Mouse (Mus musculus) B cell, adult 62 days (primary cell): ENCODE measurements around the gene Maneal. TPM values are rescaled to one million over a fixed set of nuclear protein-coding genes. Genes with fewer than 3 reads are reported as not detected.

ENCODE experiments used
- total RNA-seq: library from RNA; stranded (reverse); gene quantifications from 4 replicates; pipeline ENCODE4 v1.2.4, GENCODE M21; 2023

The Maneal gene
- total RNA-seq: 0.33 to 0.78 TPM (median 0.47 TPM) in 4 replicates

DNA sequence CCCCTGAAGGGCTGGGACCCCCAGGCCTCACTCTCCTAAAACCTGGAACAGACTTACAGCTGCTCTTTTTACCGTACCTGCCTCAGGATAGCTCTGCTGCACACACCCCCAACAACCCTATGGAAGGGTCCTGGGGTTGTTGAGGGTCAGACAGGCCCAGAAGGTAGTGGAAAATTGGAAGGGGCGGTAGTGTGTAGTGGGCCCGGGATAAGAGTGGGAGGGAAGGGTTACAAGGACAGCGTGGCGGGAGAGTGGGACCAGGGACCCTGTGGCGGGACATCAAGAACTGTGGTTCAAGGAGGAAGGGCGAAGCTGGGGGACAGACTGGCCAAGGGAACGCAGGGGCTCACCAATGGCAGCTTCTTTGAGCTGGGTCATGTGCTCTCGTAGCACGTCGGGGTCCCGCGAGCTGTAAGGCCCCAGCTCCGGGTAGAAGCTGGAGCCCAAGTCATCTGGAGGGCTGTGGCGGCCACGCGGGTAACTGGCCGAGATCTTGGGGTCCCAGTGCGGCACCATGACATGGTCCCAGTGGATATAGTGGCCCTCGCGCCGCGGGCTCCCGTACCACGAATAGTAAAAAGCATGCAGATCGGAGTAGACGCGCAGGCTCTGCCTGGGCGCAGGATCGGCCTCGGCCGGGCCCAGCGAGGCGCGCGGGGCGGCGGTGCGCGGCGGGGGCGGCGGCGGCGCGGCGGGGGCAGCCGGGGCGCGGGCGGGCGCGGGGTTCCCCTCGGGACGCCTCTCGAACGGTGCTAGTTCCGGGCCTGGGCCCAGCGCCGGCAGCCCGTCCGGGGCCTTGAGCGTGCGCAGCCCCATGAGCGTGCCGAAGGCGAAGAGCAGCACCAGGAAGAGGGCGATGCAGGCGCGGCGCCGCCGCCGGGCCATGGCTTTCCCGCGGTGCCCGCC is at the start of gene Maneal:
Maneal (minus strand) TSS at position 889 of the 906 bp plus-strand sequence.

GRCm38 (mm10) chr4:124880599-124880998 is 18.6 kb upstream of the Maneal start, which contains the start of gene Epha10:
Epha10 (plus strand) TSS chr4:124880899.

DNA sequence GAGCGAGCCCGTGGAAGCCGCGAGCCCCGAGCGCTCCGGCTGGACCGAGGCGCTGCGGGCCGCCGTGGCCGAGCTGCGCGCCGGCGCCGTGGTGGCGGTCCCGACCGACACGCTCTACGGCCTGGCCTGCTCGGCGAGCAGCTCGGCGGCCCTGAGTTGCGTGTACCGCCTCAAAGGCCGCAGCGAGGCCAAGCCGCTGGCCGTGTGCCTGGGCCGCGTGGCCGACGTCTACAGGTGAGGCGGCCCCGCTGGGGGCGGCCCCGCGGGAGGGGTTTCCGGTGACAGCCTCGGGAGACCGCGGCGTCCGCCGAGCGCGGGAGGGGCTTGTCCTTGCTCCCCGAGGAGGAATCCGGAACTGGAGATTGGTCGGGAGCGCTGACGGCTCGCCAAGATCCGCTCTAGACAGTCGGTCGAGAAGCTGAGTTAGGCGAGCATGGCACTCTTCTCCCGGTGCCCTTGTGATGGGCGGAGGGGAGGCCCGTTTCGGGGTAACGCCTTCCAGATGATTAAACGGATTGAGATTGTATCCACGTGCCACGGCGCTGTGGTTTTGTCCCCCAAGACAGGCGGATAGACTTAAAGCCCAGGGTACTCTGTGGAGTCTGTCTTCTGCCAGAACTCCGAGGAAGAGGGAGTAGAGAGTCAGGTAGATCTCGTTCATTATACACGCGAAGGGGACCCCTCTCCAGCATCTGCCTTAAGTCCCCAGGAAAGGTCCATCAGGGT is 10.9 kb downstream of the Maneal start, which contains the start of gene 1110065P20Rik:
1110065P20Rik (minus strand) TSS at position 264 of the 726 bp plus-strand sequence.

DNA sequence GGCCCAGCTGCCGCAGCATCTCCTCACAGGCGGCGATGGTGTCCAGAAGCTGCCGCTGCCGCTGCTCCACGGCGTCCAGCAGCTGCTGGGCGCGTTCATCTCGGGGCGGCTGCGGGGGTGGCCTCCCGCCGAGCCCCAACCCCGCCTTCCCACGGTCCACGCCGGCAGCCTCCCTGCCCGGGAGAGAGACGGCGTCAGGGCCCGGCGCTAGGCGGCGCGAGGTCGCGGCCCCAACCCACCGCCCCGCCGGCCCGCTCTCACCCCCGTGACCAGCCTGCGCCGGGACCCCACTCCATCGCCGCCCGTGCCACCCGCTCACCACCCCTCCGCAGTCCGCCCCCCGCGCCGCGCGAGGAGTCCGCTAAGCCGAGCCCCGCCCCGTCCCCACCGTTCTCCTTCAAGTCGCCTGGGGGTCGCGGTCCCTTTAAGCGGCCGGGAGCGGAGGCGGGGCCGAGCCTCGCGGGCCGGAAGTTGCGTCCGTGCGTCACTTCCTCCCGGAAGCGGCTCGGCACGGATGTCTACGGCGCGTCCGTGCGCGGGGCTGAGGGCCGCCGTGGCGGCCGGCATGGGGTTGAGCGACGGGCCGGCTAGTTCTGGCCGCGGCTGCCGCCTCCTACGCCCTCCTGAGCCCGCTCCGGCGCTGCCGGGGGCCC is 11.6 kb downstream of the Maneal start, which contains the start of gene Yrdc:
Yrdc (plus strand) TSS at position 419 of the 653 bp plus-strand sequence.

Other genes starting within 250 kb of the Maneal start
- not detected in 4 replicates for gene Pou3f1, start 205.4 kb downstream of the Maneal start, total RNA-seq
- gene Utp11, start 168.6 kb downstream of the Maneal start, total RNA-seq: 19.1 to 21.9 TPM (median 21.0 TPM) in 4 replicates
- 11.4 to 13.3 TPM (median 12.5 TPM) in 4 replicates for gene Fhl3, start 161.5 kb downstream of the Maneal start, total RNA-seq
- gene Sf3a3, start 147.4 kb downstream of the Maneal start, total RNA-seq: 47.0 to 62.9 TPM (median 54.7 TPM) in 4 replicates
- gene Inpp5b, start 120.3 kb downstream of the Maneal start, total RNA-seq: 33.1 to 47.4 TPM (median 40.8 TPM) in 4 replicates
- 35.5 to 42.3 TPM (median 40.0 TPM) in 4 replicates for gene Mtf1, start 60.1 kb downstream of the Maneal start, total RNA-seq
- 101 to 124 TPM (median 115 TPM) in 4 replicates for gene Yrdc, start 11.5 kb downstream of the Maneal start, total RNA-seq
- gene 1110065P20Rik, start 11.0 kb downstream of the Maneal start, total RNA-seq: 9.6 to 14.4 TPM (median 12.3 TPM) in 4 replicates
- gene Epha10, start 18.7 kb upstream of the Maneal start, total RNA-seq: not detected in 4 replicates
- gene 9930104L06Rik, start 74.9 kb upstream of the Maneal start, total RNA-seq: 14.6 to 19.8 TPM (median 17.3 TPM) in 4 replicates
- 2.8 to 3.5 TPM (median 3.0 TPM) in 4 replicates for gene Cdca8, start 77.1 kb upstream of the Maneal start, total RNA-seq
- not detected in 4 replicates for gene Rspo1, start 124.3 kb upstream of the Maneal start, total RNA-seq
- gene Gnl2, start 154.4 kb upstream of the Maneal start, total RNA-seq: 88.6 to 102 TPM (median 99.5 TPM) in 4 replicates
- gene Dnali1, start 203.5 kb upstream of the Maneal start, total RNA-seq: not detected in 4 replicates
- gene Snip1, start 204.5 kb upstream of the Maneal start, total RNA-seq: 31.2 to 32.3 TPM (median 31.5 TPM) in 4 replicates
- gene Meaf6, start 223.0 kb upstream of the Maneal start, total RNA-seq: 40.5 to 50.9 TPM (median 44.1 TPM) in 4 replicates